Comparison of ENCODE assay signal across 8 mouse cellular contexts in genomic region chr2:33316516-33316915, GRCm38 (mm10). TPM values are rescaled to one million over a fixed set of nuclear protein-coding genes. Genes with fewer than 3 reads are reported as not detected.
A peak's percentile ranks its signal among the peaks of the same experiment; 100 is the strongest.
DNase-seq lines count a peak whose midpoint lies in the region; ATAC-seq and TF ChIP-seq lines count a peak whose summit lies in the region.

No protein-coding gene starts in this region.

- H3K79me3 ChIP-seq in C2C12 (ENCODE audit: low read depth), result no peaks in the 10 kb centered on the region

- no peak overlapping the region for H3ac ChIP-seq in C2C12 (ENCODE audit: control insufficient read depth, insufficient read length, low read depth)

- peak; percentile 34 for DNase-seq in brain, embryonic 18.5 days (ENCODE audit: low read depth, low spot score)
- peak; percentile 68 for DNase-seq in forebrain, embryonic 10.5 days (ENCODE audit: extremely low spot score, low spot score)
- DNase-seq in kidney, postnatal 0 days (ENCODE audit: low spot score), result peak; percentile 93
- DNase-seq in testis, postnatal 10 days (ENCODE audit: low spot score), result peak; percentile 92

- peaks cover 31% of the 10 kb centered on the region for H3K4me1 ChIP-seq in forebrain, embryonic 10.5 days
- H3K4me1 ChIP-seq in heart, embryonic 14.5 days (ENCODE audit: control insufficient read depth in 2 of 2, insufficient read depth in 2 of 2, low read length in 2 of 2), result peaks cover 39 to 53% of the 10 kb centered on the region in 2 experiments
- H3K4me1 ChIP-seq in kidney, postnatal 0 days (replicated peaks; ENCODE audit: insufficient read depth, low read length), result no peaks in the 10 kb centered on the region
- no peaks in the 10 kb centered on the region for H3K4me1 ChIP-seq in liver, embryonic 16.5 days (ENCODE audit: control insufficient read depth, low read depth, low read length)
- H3K4me1 ChIP-seq in neural tube, embryonic 14.5 days (ENCODE audit: control insufficient read depth, insufficient read depth, low read length), result no peaks in the 10 kb centered on the region

- peak; percentile 93 for TF ChIP-seq CTCF in C2C12 (IDR thresholded peaks at IDR 0.05; ENCODE audit: control insufficient read depth, insufficient read depth, insufficient read length)
- peak; percentile 90 for TF ChIP-seq CTCF in kidney, postnatal 0 days (IDR thresholded peaks at IDR 0.05; ENCODE audit: low read depth)

- no peaks in the 10 kb centered on the region for H3K36me3 ChIP-seq in C2C12 (ENCODE audit: control insufficient read depth, insufficient read depth)
- H3K36me3 ChIP-seq in forebrain, embryonic 10.5 days (replicated peaks), result no peaks in the 10 kb centered on the region
- no peaks in the 10 kb centered on the region for H3K36me3 ChIP-seq in heart, embryonic 14.5 days (ENCODE audit: control insufficient read depth, insufficient read depth, low read length)
- H3K36me3 ChIP-seq in kidney, postnatal 0 days (ENCODE audit: insufficient read depth, low read length), result 0 out of 2 replicates have a peak, but pooled peaks cover under 1% of the 10 kb centered on the region
- no peaks in the 10 kb centered on the region for H3K36me3 ChIP-seq in liver, embryonic 16.5 days (ENCODE audit: control insufficient read depth, insufficient read depth)
- no peaks in the 10 kb centered on the region for H3K36me3 ChIP-seq in neural tube, embryonic 14.5 days (ENCODE audit: control insufficient read depth, insufficient read depth, low read length)

- H3K9me3 ChIP-seq in forebrain, embryonic 10.5 days, result no peaks in the 10 kb centered on the region
- no peaks in the 10 kb centered on the region for H3K9me3 ChIP-seq in heart, embryonic 14.5 days (ENCODE audit: control insufficient read depth, low read length)
- no peaks in the 10 kb centered on the region for H3K9me3 ChIP-seq in kidney, postnatal 0 days (replicated peaks; ENCODE audit: low read length)
- no peaks in the 10 kb centered on the region for H3K9me3 ChIP-seq in liver, embryonic 16.5 days (replicated peaks; ENCODE audit: control insufficient read depth, low read length)
- H3K9me3 ChIP-seq in neural tube, embryonic 14.5 days (ENCODE audit: control insufficient read depth, low read length), result no peaks in the 10 kb centered on the region

- H3K27ac ChIP-seq in forebrain, embryonic 10.5 days, result peak overlapping the region; percentile 75
- H3K27ac ChIP-seq in heart, embryonic 14.5 days (replicated peaks in 1 of 2; ENCODE audit: control insufficient read depth in 1 of 2, insufficient read depth in 1 of 2, low read depth in 2 of 2, low read length in 2 of 2), result peak overlapping the region in 1 of 2 experiments; percentile 78; a peak in 2 of 4 replicates
- no peak overlapping the region for H3K27ac ChIP-seq in kidney, postnatal 0 days
- no peak overlapping the region for H3K27ac ChIP-seq in liver, embryonic 16.5 days (ENCODE audit: low read length)
- H3K27ac ChIP-seq in neural tube, embryonic 14.5 days (ENCODE audit: low read depth, low read length), result peak overlapping the region; percentile 39; the same call in 1 of the 2 replicates

- no peak overlapping the region for H3K4me3 ChIP-seq in C2C12 (ENCODE audit: insufficient read depth, poor library complexity, severe bottlenecking)
- no peak overlapping the region for H3K4me3 ChIP-seq in forebrain, embryonic 10.5 days
- H3K4me3 ChIP-seq in heart, embryonic 14.5 days (ENCODE audit: control insufficient read depth in 1 of 2, insufficient read depth in 1 of 2, low read depth in 1 of 2, low read length in 2 of 2), result no peak overlapping the region
- no peak overlapping the region for H3K4me3 ChIP-seq in kidney, postnatal 0 days (replicated peaks; ENCODE audit: low read depth, low read length)
- no peak overlapping the region for H3K4me3 ChIP-seq in liver, embryonic 16.5 days (ENCODE audit: low read depth, low read length)
- H3K4me3 ChIP-seq in neural tube, embryonic 14.5 days (ENCODE audit: low read depth, low read length), result no peak overlapping the region

- no peaks in the 10 kb centered on the region for H3K27me3 ChIP-seq in C2C12 (ENCODE audit: control insufficient read depth, insufficient read depth, insufficient read length)
- H3K27me3 ChIP-seq in forebrain, embryonic 10.5 days (ENCODE audit: poor library complexity, severe bottlenecking), result no peaks in the 10 kb centered on the region
- H3K27me3 ChIP-seq in heart, embryonic 14.5 days (ENCODE audit: control insufficient read depth, insufficient read depth, low read length), result no peaks in the 10 kb centered on the region
- no peaks in the 10 kb centered on the region for H3K27me3 ChIP-seq in kidney, postnatal 0 days (ENCODE audit: insufficient read depth, low read length)
- H3K27me3 ChIP-seq in liver, embryonic 16.5 days (ENCODE audit: control insufficient read depth, insufficient read depth, low read depth, low read length), result no peaks in the 10 kb centered on the region
- H3K27me3 ChIP-seq in neural tube, embryonic 14.5 days (ENCODE audit: control insufficient read depth, insufficient read depth, low read length), result no peaks in the 10 kb centered on the region

- 20% methylated on average over 7 of the region's 7 CpGs for WGBS in forebrain, embryonic 10.5 days
- WGBS in heart, embryonic 14.5 days, result 18% methylated on average over 7 of the region's 7 CpGs
- 34% methylated on average over 7 of the region's 7 CpGs for WGBS in kidney, postnatal 0 days
- WGBS in liver, embryonic 16.5 days (ENCODE audit: insufficient replicate concordance), result 52% methylated on average over 7 of the region's 7 CpGs
- 14% methylated on average over 7 of the region's 7 CpGs for WGBS in neural tube, embryonic 14.5 days

- H3K79me2 ChIP-seq in C2C12 (ENCODE audit: control insufficient read depth, insufficient read depth), result no peaks in the 10 kb centered on the region

- H3K9ac ChIP-seq in heart, embryonic 14.5 days (ENCODE audit: low read length), result 0 out of 2 replicates have a peak overlapping the region, but pooled peaks have one; percentile 34
- H3K9ac ChIP-seq in kidney, postnatal 0 days (ENCODE audit: low read depth, low read length), result no peak overlapping the region
- no peak overlapping the region for H3K9ac ChIP-seq in liver, embryonic 16.5 days (ENCODE audit: low read depth, low read length)
- no peak overlapping the region for H3K9ac ChIP-seq in neural tube, embryonic 14.5 days (replicated peaks; ENCODE audit: low read depth, low read length)

- peak; percentile 87 for ATAC-seq in heart, embryonic 14.5 days (ENCODE audit: insufficient number of reproducible peaks, insufficient read depth, low FRiP score, low read depth)
- ATAC-seq in kidney, postnatal 0 days (replicated peaks; ENCODE audit: low FRiP score, low read depth), result peak; percentile 89
- ATAC-seq in liver, embryonic 16.5 days (ENCODE audit: low read depth), result 0 out of 2 replicates have a peak, but pooled peaks have one; percentile 41
- ATAC-seq in neural tube, embryonic 14.5 days (ENCODE audit: low read depth), result peak; percentile 90; the same call in 1 of the 2 replicates

- H3K4me2 ChIP-seq in heart, embryonic 14.5 days (ENCODE audit: low read length), result no peak overlapping the region
- no peak overlapping the region for H3K4me2 ChIP-seq in kidney, postnatal 0 days (ENCODE audit: low read length)
- H3K4me2 ChIP-seq in liver, embryonic 16.5 days (ENCODE audit: low read depth, low read length), result no peak overlapping the region
- H3K4me2 ChIP-seq in neural tube, embryonic 14.5 days (ENCODE audit: low read depth, low read length), result no peak overlapping the region

TF ChIP-seq in C2C12, 6 proteins besides CTCF, POLR2A, EP300 and RAD21:
- no peak for TF ChIP-seq MYOG (IDR thresholded peaks at IDR 0.05; ENCODE audit: control insufficient read depth, extremely low read depth, insufficient read length)
- TF ChIP-seq CEBPB (IDR thresholded peaks at IDR 0.05; ENCODE audit: low read depth), result no peak
- TF ChIP-seq MYOD1 (IDR thresholded peaks at IDR 0.05; ENCODE audit: control insufficient read depth, insufficient read length, low read depth), result no peak
- no peak for TF ChIP-seq USF1 (IDR thresholded peaks at IDR 0.05; ENCODE audit: low read depth)
- no peak for TF ChIP-seq MAX (IDR thresholded peaks at IDR 0.05)
- TF ChIP-seq FOSL1 (IDR thresholded peaks at IDR 0.05; ENCODE audit: insufficient read depth, low read length, poor library complexity, severe bottlenecking), result no peak
TF ChIP-seq in C2C12: peak in this region for 0.

RNA-seq across cellular contexts. Expression of gene Ralgps1, which starts 54.8 kb away (rescaled TPM):
- 0.47 TPM for polyA plus RNA-seq in C2C12 (2012; fragmentation: generic; extraction: Trizol)
- 6.2 and 6.9 TPM in 2 replicates for polyA plus RNA-seq in forebrain, embryonic 10.5 days (2016; fragmentation: Nextera tagmentation; extraction: Ambion mirVana)
- 6.7 and 7.5 TPM in 2 replicates for polyA plus RNA-seq in heart, embryonic 14.5 days (2014; fragmentation: Nextera tagmentation; extraction: Ambion mirVana)
- 3.1 and 3.4 TPM in 2 replicates for polyA plus RNA-seq in kidney, postnatal 0 days (2015; fragmentation: Nextera tagmentation; extraction: Ambion mirVana)
- polyA plus RNA-seq in liver, embryonic 16.5 days (2015; fragmentation: Nextera tagmentation; extraction: Ambion mirVana), result 0.95 and 1.1 TPM in 2 replicates
- 62.6 and 67.3 TPM in 2 replicates for polyA plus RNA-seq in neural tube, embryonic 14.5 days (2014; fragmentation: Nextera tagmentation; extraction: Ambion mirVana)

Comparison
In these comparisons a context has a peak if more than half of its experiments do, and no peak if none do; other contexts are left out.
1. DNase-seq: peak in every context shown above with its lines; median percentile 93 in kidney, postnatal 0 days; 92 in testis, postnatal 10 days; 68 in forebrain, embryonic 10.5 days; 34 in brain, embryonic 18.5 days.
2. H3K27ac ChIP-seq: peak in forebrain, embryonic 10.5 days (single experiment) and neural tube, embryonic 14.5 days (single experiment); none in kidney, postnatal 0 days (single experiment) and liver, embryonic 16.5 days (single experiment).
3. Peak in every context shown above with its lines, with median percentiles within 50 percentile points of each other: ATAC-seq.